Mouse (Mus musculus): ENCODE measurements at regions not wholly inside any gene's neighbourhood (a gene's known extent, or its start where the extent isn't known, plus 50 kb on each side); places are given as distances from the start of the nearest gene placed in this dataset.

DNA sequence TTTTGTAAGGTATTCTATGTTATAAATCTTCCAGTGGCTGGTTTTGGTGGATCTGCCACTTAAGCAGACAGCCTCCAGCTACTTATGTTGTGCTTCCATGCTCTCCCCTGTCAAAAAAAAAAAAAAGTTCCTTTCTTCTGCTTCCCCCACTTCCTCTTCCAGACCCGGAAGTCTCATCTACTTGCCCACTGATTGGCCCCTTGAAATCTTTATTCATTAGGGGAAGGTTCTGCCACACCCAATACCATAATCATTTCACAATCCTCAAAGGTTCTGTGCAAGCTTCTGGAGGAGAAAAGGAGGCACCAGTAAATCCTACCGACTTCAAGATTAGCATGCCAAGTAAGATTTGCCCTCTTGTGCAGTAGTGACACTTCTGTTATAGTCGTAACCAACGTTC, 784.7 kb upstream of the Zeb2 start:
- TF ChIP-seq USF1 (IDR thresholded peaks at IDR 0.05; ENCODE audit: low read depth) (no peak), POLR2AphosphoS2 (IDR thresholded peaks at IDR 0.05; ENCODE audit: insufficient read length, low read depth) (no peak), POLR2A (IDR thresholded peaks at IDR 0.05; ENCODE audit: insufficient read length, low read depth) (no peak), TCF12 (IDR thresholded peaks at IDR 0.05; ENCODE audit: insufficient read depth, poor library complexity, severe bottlenecking) (no peak), MAX (IDR thresholded peaks at IDR 0.05; ENCODE audit: low read depth) (no peak), REST (IDR thresholded peaks at IDR 0.05; ENCODE audit: insufficient read depth, insufficient read length) (no peak), MYOD1 (IDR thresholded peaks at IDR 0.05; ENCODE audit: control insufficient read depth in 1 of 3, insufficient read length in 2 of 3, low read depth in 2 of 3) (no peak)
